Mouse (Mus musculus): ENCODE measurements around the gene Cmip.

Cmip gene

GRCm38 (mm10) chr8:117345376-117345775, 88.5 kb downstream of the Cmip start:
- in situ Hi-C loops (cut with MboI, MseI), result loop anchor here (5.0 kb wide), 1 partner anchor 53 kb away; no protein-coding TSS in a partner anchor

- in situ Hi-C loops (cut with MboI, MseI), result loop anchor here (5.0 kb wide), 1 partner anchor 55 kb away; no protein-coding TSS in a partner anchor
Observed at GRCm38 (mm10) chr8:117347556-117347955, 90.7 kb downstream of the Cmip start.

- in situ Hi-C loops (cut with MboI, MseI), result loop anchor here (5.0 kb wide), 1 partner anchor 57 kb away; no protein-coding TSS in a partner anchor
Observed at GRCm38 (mm10) chr8:117348718-117349394, 92.0 kb downstream of the Cmip start.

GRCm38 (mm10) chr8:117349541-117349940, 92.7 kb downstream of the Cmip start:
- in situ Hi-C loops (cut with MboI, MseI), result loop anchor here (5.0 kb wide), 1 partner anchor 57 kb away; no protein-coding TSS in a partner anchor

- in situ Hi-C loops (cut with MboI, MseI), result no loop called here
Observed at GRCm38 (mm10) chr8:117352098-117352497, 95.2 kb downstream of the Cmip start.

- in situ Hi-C loops (cut with MboI, MseI), result no loop called here
Observed at GRCm38 (mm10) chr8:117355111-117355831, 98.4 kb downstream of the Cmip start.

GRCm38 (mm10) chr8:117356109-117356672, 99.3 kb downstream of the Cmip start:
- in situ Hi-C loops (cut with MboI, MseI), result no loop called here

GRCm38 (mm10) chr8:117357491-117358467, 100.9 kb downstream of the Cmip start:
- in situ Hi-C loops (cut with MboI, MseI), result no loop called here

- in situ Hi-C loops (cut with MboI, MseI), result no loop called here
Observed at GRCm38 (mm10) chr8:117360172-117360930, 103.5 kb downstream of the Cmip start.

GRCm38 (mm10) chr8:117361595-117362437, 105.0 kb downstream of the Cmip start:
- in situ Hi-C loops (cut with MboI, MseI), result no loop called here

- in situ Hi-C loops (cut with MboI, MseI), result no loop called here
Observed at GRCm38 (mm10) chr8:117362438-117362726, 105.5 kb downstream of the Cmip start.

GRCm38 (mm10) chr8:117363291-117363690, 106.4 kb downstream of the Cmip start:
- in situ Hi-C loops (cut with MboI, MseI), result no loop called here

GRCm38 (mm10) chr8:117364374-117365160, 107.7 kb downstream of the Cmip start:
- in situ Hi-C loops (cut with MboI, MseI), result no loop called here

- in situ Hi-C loops (cut with MboI, MseI), result no loop called here
Observed at GRCm38 (mm10) chr8:117366475-117366874, 109.6 kb downstream of the Cmip start.

GRCm38 (mm10) chr8:117367441-117367840, 110.6 kb downstream of the Cmip start:
- in situ Hi-C loops (cut with MboI, MseI), result no loop called here

GRCm38 (mm10) chr8:117368781-117369180, 111.9 kb downstream of the Cmip start:
- in situ Hi-C loops (cut with MboI, MseI), result no loop called here

- in situ Hi-C loops (cut with MboI, MseI), result no loop called here
Observed at GRCm38 (mm10) chr8:117370009-117370408, 113.1 kb downstream of the Cmip start.

- in situ Hi-C loops (cut with MboI, MseI), result no loop called here
Observed at GRCm38 (mm10) chr8:117371189-117371588, 114.3 kb downstream of the Cmip start.

GRCm38 (mm10) chr8:117372070-117372469, 115.2 kb downstream of the Cmip start:
- in situ Hi-C loops (cut with MboI, MseI), result no loop called here
